Mouse (Mus musculus): ENCODE measurements around the gene Dlk2. TPM values are rescaled to one million over a fixed set of nuclear protein-coding genes. Genes with fewer than 3 reads are reported as not detected.
A peak's percentile ranks its signal among the peaks of the same experiment; 100 is the strongest.

The Dlk2 gene
- total RNA-seq (2022), result under 1 TPM in 2 of 4 experiments, not detected in 2; 0.14 to 0.53 TPM

DNA sequence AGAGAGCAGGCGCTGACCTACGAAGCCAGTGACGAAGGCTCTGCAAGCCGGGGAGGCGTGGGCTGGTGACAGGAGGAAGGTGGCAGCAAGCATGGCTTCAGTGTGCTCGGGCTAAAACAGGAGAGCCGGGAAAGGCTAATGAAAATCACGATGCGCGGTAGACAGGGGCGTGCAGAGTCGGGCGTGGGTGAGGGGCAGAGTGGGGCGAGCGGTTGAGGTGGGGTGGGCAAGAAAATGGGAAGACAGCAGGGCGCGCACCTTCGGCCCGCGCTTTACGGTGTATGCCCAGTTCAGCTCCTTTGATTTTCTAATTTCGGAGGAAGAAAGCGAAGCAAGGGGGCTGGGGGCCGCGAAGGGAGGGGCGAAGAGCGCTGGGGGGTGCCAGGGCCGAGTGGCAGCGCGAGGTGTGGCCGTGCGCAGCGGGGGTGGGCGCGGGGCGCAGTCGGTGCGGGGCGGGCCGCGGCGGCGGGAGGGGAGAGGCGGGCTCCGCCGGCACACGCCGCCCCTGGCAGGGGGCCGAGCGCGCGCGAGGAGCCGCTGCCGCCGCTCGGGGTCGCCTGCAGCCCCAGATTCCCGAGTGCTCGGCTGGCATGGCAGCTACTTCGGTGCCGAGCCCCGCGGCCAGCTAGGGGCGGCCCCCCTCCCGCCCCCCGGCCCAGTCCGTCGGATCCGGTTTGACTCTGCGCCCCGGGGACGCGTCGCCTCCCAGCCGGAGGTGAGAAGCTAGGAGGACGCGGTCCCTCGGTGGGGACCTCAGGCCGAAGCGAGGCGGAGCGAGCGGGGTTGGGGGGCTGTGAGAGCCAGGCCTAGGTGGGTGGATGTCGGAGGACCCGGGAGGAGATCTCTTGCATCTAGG lies at the start of gene Dlk2:
TSS of gene Dlk2 (plus strand) at position 58 of the 856 bp plus-strand sequence.
- DNase-seq (ENCODE audit: low spot score), result no peak

DNA sequence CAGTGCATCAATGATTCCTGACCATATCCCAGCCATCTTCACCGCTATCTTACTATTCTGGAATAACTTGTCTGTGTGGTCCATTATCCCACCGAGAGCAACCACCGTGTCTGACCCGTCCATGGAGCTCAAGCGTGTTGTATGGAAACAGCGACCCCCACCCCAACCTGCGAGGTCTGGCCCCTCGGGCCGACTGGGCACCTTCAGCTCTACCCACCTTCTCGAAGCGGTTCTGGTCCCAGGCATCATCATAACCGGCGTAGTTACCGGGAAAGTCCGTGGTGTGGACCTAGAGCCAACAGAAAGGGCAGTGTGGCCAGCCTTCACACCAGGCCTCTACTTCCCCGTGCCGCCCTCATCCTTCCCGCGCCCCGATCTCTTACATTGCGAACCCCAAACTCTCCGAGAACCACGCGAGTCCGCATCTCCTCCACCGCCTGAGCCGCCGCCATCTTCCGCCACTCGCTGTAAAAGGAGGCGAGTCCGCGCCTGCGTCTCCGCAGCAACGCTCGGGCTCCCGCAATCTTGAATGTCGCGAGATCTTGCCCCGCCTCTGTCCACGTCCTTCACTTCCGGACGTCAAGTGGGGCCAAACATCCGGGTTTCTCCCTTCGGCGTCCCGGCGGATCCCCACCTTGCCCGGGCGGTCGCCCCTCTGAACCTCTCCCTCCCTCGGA lies 49.6 kb upstream of the Dlk2 start, which contains the start of the genes Polr1c and Yipf3:
TSS of gene Polr1c (minus strand) at position 543 of the 677 bp plus-strand sequence.
TSS of gene Yipf3 (plus strand) at position 569 of the 677 bp plus-strand sequence.
- DNase-seq (ENCODE audit: low spot score), result peak; percentile 97

DNA sequence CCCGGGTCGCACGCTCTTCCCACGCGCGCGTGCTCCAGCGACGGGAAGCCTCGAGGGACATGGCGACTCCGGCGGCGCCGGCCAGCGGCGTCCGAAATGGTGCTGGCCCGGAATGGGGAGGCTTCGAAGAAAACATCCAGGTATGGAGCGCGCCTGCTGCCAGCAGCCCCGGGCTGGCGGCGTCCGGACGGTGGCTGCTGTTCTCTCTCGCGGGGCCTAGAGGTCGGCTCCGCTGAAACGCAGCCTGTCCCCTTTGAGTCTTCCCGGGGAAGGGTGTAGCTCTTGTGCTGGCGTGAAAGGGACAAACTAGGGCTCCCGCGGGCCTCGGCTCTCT lies 49.1 kb upstream of the Dlk2 start:
- no peak for DNase-seq (ENCODE audit: low spot score)

DNA sequence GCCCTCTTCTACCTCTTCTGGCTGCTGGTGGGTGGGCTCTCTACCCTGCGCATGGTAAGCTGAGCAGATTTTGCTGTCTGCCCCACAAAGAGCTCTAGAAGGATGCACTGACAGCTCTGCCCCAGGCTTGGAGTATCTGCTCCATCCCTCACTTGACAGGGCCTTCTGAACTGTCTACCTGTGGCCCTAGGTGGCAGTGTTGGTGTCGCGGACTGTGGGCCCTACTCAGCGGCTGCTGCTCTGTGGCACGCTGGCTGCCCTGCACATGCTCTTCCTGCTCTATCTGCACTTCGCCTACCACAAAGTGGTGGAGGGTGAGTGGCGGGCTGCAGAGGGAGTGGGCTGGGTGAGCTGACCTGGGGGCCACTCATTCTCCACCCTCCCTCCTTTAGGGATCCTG lies 46.0 kb upstream of the Dlk2 start:
- DNase-seq (ENCODE audit: low spot score), result no peak

DNA sequence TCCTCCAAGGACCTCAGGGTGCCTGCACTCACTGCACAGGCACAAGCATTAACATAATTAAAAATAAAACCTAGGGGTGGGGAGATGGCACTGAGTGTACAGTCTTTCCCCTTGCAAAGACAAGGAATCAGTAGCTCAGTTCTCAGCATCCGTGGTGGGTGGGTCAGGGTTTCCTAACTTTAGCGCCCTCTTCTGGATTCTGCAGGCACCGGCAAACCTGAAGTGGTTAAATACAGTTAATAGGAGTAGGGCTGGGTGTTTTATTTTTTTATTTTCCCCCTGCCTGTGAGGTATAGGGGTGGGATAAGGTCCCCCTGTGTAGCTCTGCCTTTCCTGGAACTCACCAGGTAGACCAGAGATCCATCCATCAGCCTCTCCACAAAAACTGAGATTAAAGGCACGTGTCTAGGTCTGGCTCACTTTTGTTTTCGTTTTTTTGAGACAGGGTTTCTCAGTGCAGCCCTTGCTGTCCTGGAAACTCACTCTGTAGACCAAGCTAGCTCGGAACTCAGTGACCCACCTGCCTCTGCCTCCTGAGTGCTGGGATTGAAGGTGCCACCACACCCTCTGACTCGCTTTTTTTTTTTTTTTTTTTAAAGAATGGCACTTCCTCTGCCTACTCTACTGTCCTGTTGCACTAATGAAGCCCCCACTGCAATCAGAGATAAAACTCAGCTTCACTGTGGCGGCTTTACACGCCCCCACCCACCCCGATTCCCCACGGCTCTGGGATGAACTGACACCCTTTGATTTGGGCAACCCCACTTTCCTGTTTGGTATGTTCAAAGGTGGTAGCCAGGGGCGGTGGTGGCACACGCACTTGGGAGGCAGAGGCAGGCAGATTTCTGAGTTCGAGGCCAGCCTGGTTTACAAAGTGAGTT lies 44.4 kb upstream of the Dlk2 start:
- no peak for DNase-seq (ENCODE audit: low spot score)

DNA sequence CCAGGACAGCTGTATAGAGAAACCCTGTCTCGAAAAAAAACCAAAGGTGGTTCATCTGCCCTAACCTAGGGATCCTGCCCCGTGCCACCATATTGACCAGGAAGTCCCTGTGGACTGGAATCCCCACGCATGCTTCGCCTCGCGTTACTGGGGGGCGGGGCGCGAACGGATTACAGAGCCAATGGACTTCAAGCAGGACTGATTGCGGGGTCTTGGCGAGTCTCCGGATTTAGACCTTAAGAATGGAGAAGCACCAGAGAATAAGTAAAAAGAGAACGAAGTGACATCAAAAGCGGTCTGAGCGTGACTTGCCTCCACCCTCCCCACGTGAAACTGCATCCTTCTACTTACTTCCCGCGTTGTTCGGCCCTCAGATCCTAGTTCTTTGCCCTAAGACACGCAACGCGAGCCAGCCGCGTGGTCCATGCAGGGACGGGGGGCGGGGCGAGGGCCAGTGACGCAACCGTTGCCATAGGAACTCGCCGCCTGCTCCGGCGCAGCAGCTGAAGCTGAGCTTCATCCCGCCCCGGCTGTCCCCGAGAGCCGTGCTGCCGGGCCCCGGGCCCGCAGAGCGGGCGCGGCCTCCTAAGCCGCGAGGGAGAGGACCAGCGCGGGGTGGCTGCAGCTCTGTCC lies 43.7 kb upstream of the Dlk2 start, which contains the start of gene Lrrc73:
TSS of gene Lrrc73 (plus strand) at position 80 of the 633 bp plus-strand sequence.
- peak; percentile 87 for DNase-seq (ENCODE audit: low spot score)

DNA sequence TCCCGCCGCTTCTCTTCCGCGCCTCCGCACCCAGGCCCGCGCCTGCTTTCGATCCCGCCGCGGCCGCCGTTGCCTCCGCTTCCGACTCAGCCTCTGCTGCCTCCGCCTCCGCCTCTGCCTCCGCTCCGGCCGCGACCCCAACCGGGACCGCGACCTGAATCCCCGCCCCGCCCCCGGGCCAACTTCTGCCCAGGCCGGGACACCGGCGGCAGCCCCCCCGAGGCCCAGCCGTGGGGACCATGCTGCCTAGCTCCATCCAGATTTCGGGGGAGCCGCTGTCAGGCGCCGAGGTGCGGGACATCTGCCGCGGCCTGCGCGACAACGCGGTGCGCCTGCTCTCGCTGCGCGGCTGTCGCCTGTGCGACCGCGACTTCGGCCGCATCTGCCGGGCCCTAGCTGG lies 43.1 kb upstream of the Dlk2 start:
- no peak for DNase-seq (ENCODE audit: low spot score)

DNA sequence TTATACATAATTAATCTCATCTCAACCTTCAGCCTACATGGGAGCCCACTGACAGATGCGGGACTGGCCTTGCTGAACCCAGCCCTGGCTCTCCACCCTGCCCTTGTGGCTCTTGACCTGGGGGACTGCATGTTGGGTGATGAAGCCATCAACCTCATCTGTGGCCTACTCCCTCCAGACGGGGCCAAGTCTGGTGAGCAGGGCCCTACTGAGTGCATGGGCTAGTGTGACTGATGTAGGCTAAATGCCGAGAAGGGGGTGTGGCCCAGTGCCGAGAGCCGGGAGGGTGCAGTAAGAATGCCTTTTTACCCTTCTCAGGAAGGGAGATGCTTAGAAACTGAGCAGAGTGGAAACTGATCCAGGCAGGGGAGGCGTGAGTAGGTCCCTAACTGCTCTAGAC lies 42.1 kb upstream of the Dlk2 start:
- no peak for DNase-seq (ENCODE audit: low spot score)

DNA sequence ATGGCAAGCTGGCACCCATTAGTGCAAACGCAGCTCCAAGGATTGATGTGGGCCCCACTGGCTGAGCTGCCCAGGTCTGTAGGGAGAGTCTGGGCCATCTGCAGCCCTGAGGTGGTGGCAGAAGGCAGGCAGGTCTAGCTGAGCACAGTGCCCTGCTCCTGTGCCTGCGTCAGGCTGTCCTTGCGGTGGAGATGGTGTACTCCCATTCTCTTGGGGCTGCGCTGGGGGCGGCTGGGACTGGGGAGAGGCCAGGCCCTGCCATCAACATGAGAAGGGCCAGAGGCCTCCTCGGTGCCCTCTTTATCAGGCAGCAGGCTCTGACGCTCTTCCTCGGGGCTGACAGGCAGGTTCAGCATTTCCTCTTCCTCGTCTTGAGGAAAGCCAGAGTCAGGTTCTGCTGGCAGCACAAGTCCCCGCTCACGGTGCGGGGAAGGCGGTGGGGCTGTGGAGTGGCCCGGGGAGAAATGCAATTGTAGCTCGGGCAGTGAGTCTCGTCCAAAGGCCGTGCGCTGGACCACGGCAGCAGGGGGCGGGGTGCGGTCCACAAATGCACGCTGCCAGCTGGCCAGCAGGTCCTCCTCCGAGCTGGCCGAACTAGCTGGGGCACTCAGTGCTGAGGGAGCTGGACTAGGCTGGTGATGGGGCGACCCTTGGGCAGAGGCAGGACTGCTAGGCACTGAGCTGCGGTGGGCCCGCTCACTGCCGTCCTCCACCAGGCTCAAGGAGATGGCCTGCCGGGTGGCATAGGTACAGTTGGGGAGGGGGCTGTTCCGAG lies 38.8 kb upstream of the Dlk2 start:
- DNase-seq (ENCODE audit: low spot score), result no peak

DNA sequence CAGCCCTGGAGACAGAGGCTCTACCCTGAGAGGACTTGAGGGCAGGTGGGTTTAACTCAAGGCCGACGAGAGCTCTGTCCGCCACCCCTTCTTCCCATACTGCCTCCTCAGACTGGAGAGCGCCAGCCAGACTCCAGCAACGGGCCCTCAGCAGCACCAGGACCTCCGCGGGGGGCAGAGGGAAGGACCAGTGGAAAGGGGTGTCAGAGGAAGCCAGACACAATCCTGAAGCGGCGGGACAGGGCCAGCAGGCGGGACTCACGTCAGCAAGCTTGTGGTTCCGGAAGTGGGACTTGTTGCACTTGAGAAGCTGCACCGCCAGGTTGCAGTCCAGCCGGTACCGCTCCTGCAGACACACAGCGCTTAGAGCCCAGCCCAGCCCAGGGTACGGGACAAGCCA lies 37.5 kb upstream of the Dlk2 start:
- no peak for DNase-seq (ENCODE audit: low spot score)

DNA sequence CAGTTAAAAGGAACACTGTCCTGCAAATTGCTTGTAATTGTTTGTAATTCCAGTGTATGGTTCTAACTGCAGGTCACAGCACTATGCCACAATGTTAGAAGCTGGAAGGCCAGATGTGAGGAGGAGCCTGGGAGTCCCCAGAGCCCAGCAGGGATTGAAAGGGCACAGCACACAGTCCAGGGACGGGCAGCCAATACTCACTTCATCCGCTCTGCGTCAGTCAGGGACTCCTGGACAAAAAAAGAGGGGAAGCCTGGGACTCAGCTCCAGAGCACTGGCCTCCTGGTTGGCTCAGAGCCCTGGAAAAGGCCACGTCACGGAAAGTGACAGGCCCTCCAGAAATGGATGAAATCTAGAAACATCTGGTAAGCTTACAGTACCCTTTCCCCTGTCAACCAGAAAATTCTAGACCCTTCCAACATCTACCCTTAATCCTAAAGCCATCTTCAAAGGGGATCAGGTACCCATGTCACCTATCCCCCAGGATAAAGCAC lies 35.0 kb upstream of the Dlk2 start:
- DNase-seq (ENCODE audit: low spot score), result no peak

DNA sequence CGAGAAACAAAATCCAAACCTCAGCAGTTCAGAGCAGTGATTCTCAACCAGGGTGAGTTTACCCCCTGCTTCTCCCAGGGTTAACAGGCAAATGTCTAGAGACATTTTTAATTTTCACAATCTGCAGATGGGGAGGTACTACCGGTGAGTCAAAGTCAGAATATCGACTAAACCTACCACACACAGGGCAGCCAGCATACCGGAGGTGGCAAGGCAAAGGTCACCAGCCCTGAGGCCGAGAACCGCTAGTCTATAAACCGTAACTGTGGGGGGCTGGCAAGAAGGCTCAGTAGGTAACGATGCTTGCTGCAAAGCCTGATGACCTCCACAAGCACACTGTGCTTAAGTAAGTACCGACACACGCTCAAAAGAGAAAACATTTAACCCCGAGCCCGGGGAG lies 31.7 kb upstream of the Dlk2 start:
- no peak for DNase-seq (ENCODE audit: low spot score)

DNA sequence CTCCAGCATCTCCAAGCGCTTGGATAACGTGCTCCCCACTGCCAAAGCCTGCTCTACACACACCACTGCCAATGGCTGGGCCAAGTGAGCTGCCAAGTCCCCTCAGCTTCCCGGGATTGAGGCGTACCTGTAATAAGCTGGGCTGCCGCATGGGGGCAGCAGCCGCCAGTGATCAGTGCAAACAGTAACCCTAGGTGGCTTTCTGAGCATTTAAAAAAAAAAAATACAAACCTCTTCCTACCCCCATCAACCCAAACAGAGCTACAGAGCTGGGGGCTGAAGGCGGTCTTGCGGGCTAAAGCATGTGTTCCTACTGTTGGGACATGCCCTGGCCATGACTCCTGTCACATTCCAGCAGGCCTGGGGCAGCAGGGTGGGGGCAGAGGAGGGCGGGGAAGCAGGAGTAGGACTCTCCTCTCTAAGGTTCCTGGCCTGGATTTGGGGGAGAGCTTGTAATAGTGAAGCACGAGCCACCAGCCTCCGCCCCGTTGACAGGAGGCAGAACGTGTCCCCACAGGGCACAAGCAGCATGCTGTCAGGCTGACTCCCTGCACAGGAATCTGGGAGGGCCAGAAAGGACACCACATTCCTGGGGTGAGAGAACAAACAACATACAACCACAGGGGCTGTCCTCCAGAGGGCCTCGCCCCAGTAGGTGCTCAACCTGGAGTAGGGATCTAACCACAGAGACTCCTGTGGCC lies 31.2 kb upstream of the Dlk2 start:
- peak; percentile 79 for DNase-seq (ENCODE audit: low spot score)

DNA sequence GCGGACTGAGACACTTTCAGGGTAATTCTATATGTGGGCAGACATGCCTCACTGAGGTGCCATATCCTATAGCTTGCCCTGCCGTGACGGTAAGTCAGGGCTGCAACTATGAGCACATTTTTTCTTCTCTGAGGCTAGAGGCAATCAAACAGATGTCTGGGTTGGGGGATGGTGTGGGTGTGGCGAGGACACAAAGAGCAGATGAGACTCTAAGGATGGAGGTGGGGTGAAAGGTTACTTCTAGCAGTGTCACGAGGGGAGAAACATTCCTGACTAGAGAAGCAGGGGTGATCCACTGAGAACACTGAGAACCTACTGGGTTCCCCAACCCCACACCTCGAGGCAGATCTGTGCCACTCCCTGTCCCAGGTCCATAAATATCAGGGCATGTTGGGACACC lies 30.2 kb upstream of the Dlk2 start:
- no peak for DNase-seq (ENCODE audit: low spot score)

DNA sequence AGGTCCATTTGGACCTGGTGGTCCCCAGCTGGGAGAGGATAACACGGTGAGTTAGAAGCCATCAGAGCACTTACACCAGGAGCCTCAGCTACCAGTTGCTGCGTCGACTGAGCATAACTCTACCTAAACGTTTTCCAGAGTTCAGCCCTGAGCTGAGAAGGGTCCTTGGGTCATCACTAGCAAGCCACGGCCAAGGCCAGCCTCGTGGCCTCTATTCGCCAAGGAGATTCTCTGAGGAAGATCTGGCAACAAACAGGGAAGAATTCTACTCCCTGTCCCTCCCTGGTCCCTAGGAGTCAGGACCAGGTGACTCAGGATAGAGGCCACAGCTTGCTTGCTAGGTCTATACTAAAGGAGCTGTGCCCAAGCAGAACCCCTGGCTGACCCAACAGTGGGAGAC lies 29.7 kb upstream of the Dlk2 start:
- DNase-seq (ENCODE audit: low spot score), result no peak

DNA sequence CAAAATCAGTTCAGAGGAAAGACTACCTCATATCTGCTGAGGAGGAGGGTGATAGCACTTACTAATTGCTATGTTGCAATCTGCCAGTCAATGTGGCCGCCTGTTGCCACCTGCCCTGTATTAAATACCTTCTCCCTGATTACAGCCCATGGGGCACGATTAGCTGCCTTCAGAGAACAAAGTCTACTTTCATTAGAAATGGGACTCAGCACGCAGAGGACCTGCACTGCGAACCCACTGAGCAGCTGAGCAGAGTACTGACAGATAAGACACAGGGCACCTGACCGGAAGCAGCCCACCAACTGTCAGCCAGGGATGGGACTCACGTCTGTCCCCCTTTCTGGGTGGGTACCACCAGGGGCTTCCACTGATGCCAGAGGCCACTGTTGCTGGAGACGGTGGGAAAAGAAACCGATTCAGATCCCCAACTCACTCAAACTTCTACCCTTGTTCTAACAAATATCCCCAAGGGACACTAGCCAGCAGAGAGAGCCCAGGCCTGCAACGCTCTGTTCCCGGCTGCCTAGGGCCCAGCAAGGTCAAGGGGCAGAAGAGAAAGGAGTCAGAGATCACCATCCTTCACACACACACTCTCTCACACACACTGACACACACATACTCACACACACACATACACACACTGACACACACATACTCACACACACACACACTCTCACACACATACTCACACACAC lies 29.0 kb upstream of the Dlk2 start:
- DNase-seq (ENCODE audit: low spot score), result no peak

DNA sequence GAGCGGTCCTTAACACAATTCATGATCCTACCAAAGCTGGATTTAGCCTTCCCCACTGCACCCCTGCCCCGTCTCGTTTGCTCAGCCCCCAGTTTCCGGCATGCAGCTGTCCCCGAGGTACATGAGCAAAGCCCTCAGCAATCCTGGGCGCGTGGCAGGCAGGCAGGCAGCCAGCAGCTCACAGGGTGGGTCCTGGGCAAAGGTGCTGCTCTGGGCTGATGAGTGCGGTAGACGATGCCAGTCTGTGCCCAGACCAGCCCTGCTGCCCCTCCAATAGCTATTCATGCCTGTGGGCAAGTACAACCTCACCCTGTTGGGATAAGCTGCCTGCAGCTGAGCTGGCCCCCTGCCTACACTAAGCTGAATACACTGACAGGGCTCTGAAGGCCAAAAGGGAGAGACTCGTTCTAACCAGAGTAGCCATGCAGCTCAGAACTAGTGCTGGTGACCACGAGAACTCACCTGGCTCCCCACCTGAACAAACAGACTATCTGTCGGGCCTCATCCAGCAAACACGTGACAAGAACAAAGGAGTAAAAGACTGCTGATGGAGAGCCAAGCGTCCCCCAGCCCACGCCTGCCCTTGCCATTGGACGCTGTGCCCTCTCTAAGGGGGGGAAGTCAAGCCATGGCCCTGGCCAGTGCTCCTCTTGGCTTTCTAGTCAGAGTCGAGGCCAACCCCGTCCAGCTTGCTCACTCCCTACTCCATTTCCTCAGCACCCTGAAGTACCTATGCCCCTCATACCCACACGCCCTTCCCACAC lies 27.3 kb upstream of the Dlk2 start:
- DNase-seq (ENCODE audit: low spot score), result peak; percentile 66

DNA sequence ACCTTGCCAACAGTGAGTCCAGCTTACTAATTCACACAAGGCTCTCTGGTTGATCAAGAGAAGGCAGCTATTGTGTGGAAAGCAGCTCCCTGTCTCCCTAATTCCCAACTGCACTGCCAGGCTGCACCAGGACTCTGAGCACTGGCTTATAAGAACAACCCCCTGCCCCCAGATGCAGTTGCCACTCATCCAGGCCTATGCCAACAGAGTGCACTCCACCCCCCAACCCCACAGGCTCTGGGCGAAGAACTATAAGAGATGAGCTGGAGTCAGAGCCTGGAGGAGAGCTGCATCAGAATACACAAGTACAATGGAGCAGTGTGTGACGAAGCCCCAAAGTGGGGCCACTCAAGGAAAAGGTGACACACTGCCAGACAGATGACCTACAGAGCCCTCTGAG lies 25.2 kb upstream of the Dlk2 start:
- DNase-seq (ENCODE audit: low spot score), result no peak

DNA sequence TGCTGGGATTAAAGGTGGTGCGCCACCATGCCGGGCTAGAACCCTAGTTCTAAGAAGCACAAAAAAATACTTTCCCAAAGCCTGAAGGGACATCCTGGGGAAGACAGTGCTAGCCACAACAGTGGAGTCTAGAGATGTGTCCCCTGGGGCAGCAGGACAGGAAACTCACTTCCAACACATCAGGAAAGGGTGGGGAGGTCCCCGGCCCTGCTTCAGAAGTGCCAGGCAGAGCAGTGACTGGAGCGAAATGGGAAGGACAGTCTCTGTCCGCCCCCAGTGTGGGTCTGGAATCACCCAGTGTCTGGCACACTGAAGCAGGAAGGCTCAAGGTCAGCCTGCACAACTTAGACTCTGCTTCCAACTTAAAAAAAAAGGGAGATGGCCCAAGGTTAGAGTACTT lies 24.5 kb upstream of the Dlk2 start:
- DNase-seq (ENCODE audit: low spot score), result peak; percentile 61

All from heart, adult 8-10 months (tissue).